Comparison of ENCODE assay signal across 9 mouse cellular contexts in the genomic region with DNA sequence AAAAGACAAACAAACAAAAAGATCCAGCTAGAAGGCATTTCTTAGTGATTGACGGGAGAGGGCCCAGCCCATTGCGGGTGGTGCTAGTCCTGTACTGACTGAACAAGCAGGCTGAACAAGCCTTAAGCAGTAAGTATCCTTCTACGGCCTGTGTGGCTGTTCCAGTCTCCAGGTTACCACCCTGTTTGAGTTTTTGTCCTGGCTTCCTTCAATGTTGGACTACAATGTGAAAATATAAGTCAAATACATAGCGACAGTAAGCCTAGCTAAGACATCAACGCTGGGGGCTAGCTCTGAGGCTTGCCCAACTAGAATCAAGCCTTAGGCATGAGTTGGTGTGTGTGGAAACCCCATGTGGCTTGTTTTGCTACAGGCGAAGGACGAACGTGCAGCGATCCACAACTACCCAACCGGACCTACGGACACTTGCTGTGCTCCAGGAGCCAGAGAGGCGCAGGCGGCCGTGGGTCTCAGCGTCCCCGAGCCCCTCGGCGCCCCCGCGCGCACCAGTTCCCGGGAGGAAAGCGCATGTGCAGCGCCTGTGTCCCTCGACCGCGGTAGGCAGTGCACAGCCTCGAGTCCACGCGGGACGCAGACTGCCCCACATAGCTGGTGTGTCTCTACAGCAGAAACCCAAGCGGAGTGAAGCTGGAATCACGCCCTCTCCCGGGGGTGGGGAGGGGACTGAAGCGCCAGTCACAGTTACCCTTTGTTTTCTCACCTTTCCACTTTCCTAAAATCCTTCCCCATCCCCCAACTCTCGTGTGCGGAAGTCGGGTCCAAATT. TPM values are rescaled to one million over a fixed set of nuclear protein-coding genes. Genes with fewer than 3 reads are reported as not detected.
DNase-seq lines count a peak whose midpoint lies in the region; ATAC-seq and TF ChIP-seq lines count a peak whose summit lies in the region.
"Had no signal": no experiment of that assay in that cellular context is flagged by ENCODE, and none has a peak within 500 bp of the region (broad histone marks: within the 10 kb centered on the region; RNA-seq: fewer than 3 reads in every experiment).

No protein-coding gene starts in this region.

- DNase-seq in left cerebral cortex, adult 18-20 months (ENCODE audit: low spot score in 2 of 2) = peak; percentile 21 to 44
- no peak for DNase-seq in left cerebral cortex, adult 11 months (ENCODE audit: low spot score)
- peak; percentile 55 to 66 for DNase-seq in kidney, adult 8-10 months
- peak; percentile 67 for DNase-seq in liver, adult 2 months (ENCODE audit: extremely low read depth, low read depth, low spot score)
- peak; percentile 76 for DNase-seq in stomach, postnatal 0 days (ENCODE audit: low spot score)

- no peak for TF ChIP-seq POLR2A in liver, adult 2 months (IDR thresholded peaks at IDR 0.05; ENCODE audit: extremely low read depth, insufficient read depth, low read length)

- H3K4me1 ChIP-seq in embryonic facial prominence, embryonic 12.5 days = 0 out of 2 replicates have a peak, but pooled peaks cover 3% of the 10 kb centered on the region
- H3K4me1 ChIP-seq in heart, embryonic 11.5 days (ENCODE audit: control insufficient read depth, insufficient read depth, low read length) = no peaks in the 10 kb centered on the region
- no peaks in the 10 kb centered on the region; the same call in 1 of the 2 replicates for H3K4me1 ChIP-seq in liver, adult 2 months (ENCODE audit: control insufficient read depth, insufficient read depth, low read length)
- H3K4me1 ChIP-seq in midbrain, embryonic 15.5 days = peaks cover 12% of the 10 kb centered on the region
- no peaks in the 10 kb centered on the region for H3K4me1 ChIP-seq in stomach, postnatal 0 days (replicated peaks; ENCODE audit: control insufficient read depth, insufficient read depth)

- peak; percentile 10; the same call in 1 of the 2 replicates for TF ChIP-seq CTCF in liver, adult 2 months (IDR thresholded peaks at IDR 0.05; ENCODE audit: low read depth, low read length)
- TF ChIP-seq CTCF in stomach, postnatal 0 days (IDR thresholded peaks at IDR 0.05; ENCODE audit: low read depth) = peak; percentile 44

- H3K9me3 ChIP-seq in embryonic facial prominence, embryonic 12.5 days = no peaks in the 10 kb centered on the region
- H3K9me3 ChIP-seq in heart, embryonic 11.5 days (replicated peaks; ENCODE audit: control insufficient read depth, low read length) = no peaks in the 10 kb centered on the region
- H3K9me3 ChIP-seq in midbrain, embryonic 15.5 days = no peaks in the 10 kb centered on the region
- H3K9me3 ChIP-seq in stomach, postnatal 0 days (ENCODE audit: control insufficient read depth, low read length) = no peaks in the 10 kb centered on the region

- peak; percentile 77 for ATAC-seq in embryonic facial prominence, embryonic 12.5 days (ENCODE audit: insufficient number of reproducible peaks, insufficient read depth, low FRiP score, low TSS enrichment)
- ATAC-seq in heart, embryonic 11.5 days (replicated peaks; ENCODE audit: insufficient number of reproducible peaks, low FRiP score, low TSS enrichment) = peak; percentile 69
- ATAC-seq in midbrain, embryonic 15.5 days (replicated peaks) = peak; percentile 93
- ATAC-seq in stomach, postnatal 0 days (ENCODE audit: low FRiP score, low TSS enrichment) = peak; percentile 93

- H3K27ac ChIP-seq in embryonic facial prominence, embryonic 12.5 days = peak overlapping the region; percentile 89
- peak overlapping the region; percentile 54 for H3K27ac ChIP-seq in heart, embryonic 11.5 days (ENCODE audit: low read depth, low read length)
- H3K27ac ChIP-seq in liver, adult 2 months (replicated peaks; ENCODE audit: insufficient read depth, low read depth, low read length) = peak overlapping the region; percentile 50
- peak overlapping the region; percentile 87 for H3K27ac ChIP-seq in midbrain, embryonic 15.5 days
- H3K27ac ChIP-seq in stomach, postnatal 0 days (replicated peaks) = peak overlapping the region; percentile 96

- H3K4me2 ChIP-seq in embryonic facial prominence, embryonic 12.5 days (replicated peaks) = peak overlapping the region; percentile 90
- H3K4me2 ChIP-seq in heart, embryonic 11.5 days = peak overlapping the region; percentile 87
- H3K4me2 ChIP-seq in midbrain, embryonic 15.5 days = peak overlapping the region; percentile 97
- H3K4me2 ChIP-seq in stomach, postnatal 0 days (replicated peaks; ENCODE audit: low read depth) = peak overlapping the region; percentile 99

- H3K4me3 ChIP-seq in embryonic facial prominence, embryonic 12.5 days = peak overlapping the region; percentile 51
- peak overlapping the region; percentile 50 for H3K4me3 ChIP-seq in heart, embryonic 11.5 days (ENCODE audit: low read depth, low read length)
- H3K4me3 ChIP-seq in liver, adult 2 months (ENCODE audit: insufficient read depth, low read depth, low read length) = peak overlapping the region; percentile 70
- H3K4me3 ChIP-seq in midbrain, embryonic 15.5 days = peak overlapping the region; percentile 56
- H3K4me3 ChIP-seq in stomach, postnatal 0 days (ENCODE audit: low read depth, low read length) = peak overlapping the region; percentile 53

- no peaks in the 10 kb centered on the region for H3K79me2 ChIP-seq in liver, adult 2 months (ENCODE audit: control insufficient read depth, insufficient read depth, low read length)

- TF ChIP-seq EP300 in stomach, postnatal 0 days (optimal IDR thresholded peaks at IDR 0.05) = peak; percentile 64

- H3K36me3 ChIP-seq in embryonic facial prominence, embryonic 12.5 days = no peaks in the 10 kb centered on the region
- H3K36me3 ChIP-seq in heart, embryonic 11.5 days (ENCODE audit: control insufficient read depth, insufficient read depth, low read length) = no peaks in the 10 kb centered on the region
- H3K36me3 ChIP-seq in liver, adult 2 months (ENCODE audit: control insufficient read depth, insufficient read depth, low read length) = no peaks in the 10 kb centered on the region
- H3K36me3 ChIP-seq in midbrain, embryonic 15.5 days (replicated peaks) = no peaks in the 10 kb centered on the region
- no peaks in the 10 kb centered on the region for H3K36me3 ChIP-seq in stomach, postnatal 0 days (ENCODE audit: control insufficient read depth, insufficient read depth, low read length)

- no peaks in the 10 kb centered on the region for H3K27me3 ChIP-seq in embryonic facial prominence, embryonic 12.5 days
- H3K27me3 ChIP-seq in heart, embryonic 11.5 days (ENCODE audit: control insufficient read depth, insufficient read depth, low read length) = no peaks in the 10 kb centered on the region
- no peaks in the 10 kb centered on the region for H3K27me3 ChIP-seq in liver, adult 2 months (ENCODE audit: control insufficient read depth, insufficient read depth, low read length)
- H3K27me3 ChIP-seq in midbrain, embryonic 15.5 days (replicated peaks) = no peaks in the 10 kb centered on the region
- H3K27me3 ChIP-seq in stomach, postnatal 0 days (ENCODE audit: control insufficient read depth, insufficient read depth, low read length) = no peaks in the 10 kb centered on the region
- H3K27me3 ChIP-seq: CH12.LX had no signal

- WGBS in embryonic facial prominence, embryonic 12.5 days = 1% methylated on average over 38 of the region's 38 CpGs
- under 1% methylated on average over 38 of the region's 38 CpGs for WGBS in heart, embryonic 11.5 days (ENCODE audit: insufficient replicate concordance)
- WGBS in liver, adult 2 months = under 1% methylated on average over 38 of the region's 38 CpGs
- WGBS in midbrain, embryonic 15.5 days = under 1% methylated on average over 38 of the region's 38 CpGs
- WGBS in stomach, postnatal 0 days = under 1% methylated on average over 38 of the region's 38 CpGs

- peak overlapping the region; percentile 59 for H3K9ac ChIP-seq in embryonic facial prominence, embryonic 12.5 days
- H3K9ac ChIP-seq in heart, embryonic 11.5 days (ENCODE audit: low read depth, low read length) = peak overlapping the region; percentile 77
- peak overlapping the region; percentile 81 for H3K9ac ChIP-seq in liver, adult 2 months (ENCODE audit: low read depth, low read length)
- H3K9ac ChIP-seq in midbrain, embryonic 15.5 days = peak overlapping the region; percentile 66
- peak overlapping the region; percentile 71 for H3K9ac ChIP-seq in stomach, postnatal 0 days (ENCODE audit: low read length)

RNA-seq across cellular contexts. Expression of a gene that starts 8.5 kb away (rescaled TPM):
- 1 to 10 TPM; 1.7 to 1.8 TPM for total RNA-seq in left cerebral cortex, adult 18-20 months (2021)
- polyA plus RNA-seq in embryonic facial prominence, embryonic 12.5 days (2016; fragmentation: Nextera tagmentation; extraction: Ambion mirVana) = 72.3 and 75.9 TPM in 2 replicates
- polyA plus RNA-seq in heart, embryonic 11.5 days (2014; fragmentation: Nextera tagmentation; extraction: Ambion mirVana) = 46.5 and 49.7 TPM in 2 replicates
- 0.55 and 1.2 TPM in 2 replicates for total RNA-seq in liver, adult 2 months (2014; rRNA removed)
- polyA plus RNA-seq in liver, adult 2 months (2012; rRNA removed) = 0.35 and 0.50 TPM in 2 replicates
- 51.3 and 53.3 TPM in 2 replicates for polyA plus RNA-seq in midbrain, embryonic 15.5 days (2015; fragmentation: Nextera tagmentation; extraction: Ambion mirVana)
- polyA plus RNA-seq in stomach, postnatal 0 days (2015; fragmentation: Nextera tagmentation; extraction: Ambion mirVana) = 29.4 and 29.8 TPM in 2 replicates

RNA-seq across cellular contexts. Expression of a gene that starts 15.2 kb away (rescaled TPM):
- 100 to 1,000 TPM; 238 to 239 TPM for total RNA-seq in left cerebral cortex, adult 18-20 months (2021)
- polyA plus RNA-seq in embryonic facial prominence, embryonic 12.5 days (2016; fragmentation: Nextera tagmentation; extraction: Ambion mirVana) = 778 and 818 TPM in 2 replicates
- 456 and 484 TPM in 2 replicates for polyA plus RNA-seq in heart, embryonic 11.5 days (2014; fragmentation: Nextera tagmentation; extraction: Ambion mirVana)
- 77.5 and 84.4 TPM in 2 replicates for total RNA-seq in liver, adult 2 months (2014; rRNA removed)
- polyA plus RNA-seq in liver, adult 2 months (2012; rRNA removed) = 50.8 and 55.8 TPM in 2 replicates
- polyA plus RNA-seq in midbrain, embryonic 15.5 days (2015; fragmentation: Nextera tagmentation; extraction: Ambion mirVana) = 480 and 482 TPM in 2 replicates
- 162 and 167 TPM in 2 replicates for polyA plus RNA-seq in stomach, postnatal 0 days (2015; fragmentation: Nextera tagmentation; extraction: Ambion mirVana)

Comparison
In these comparisons a context has a peak if more than half of its experiments do, and no peak if none do; other contexts are left out.
1. RNA of a gene that starts 8.5 kb away (polyA plus RNA-seq): 72.3 to 75.9 TPM in embryonic facial prominence, embryonic 12.5 days, 51.3 to 53.3 TPM in midbrain, embryonic 15.5 days, 46.5 to 49.7 TPM in heart, embryonic 11.5 days and 29.4 to 29.8 TPM in stomach, postnatal 0 days; 0.35 to 0.50 TPM in liver, adult 2 months; every median in the first group is over 10 times any median in the second.
2. Peak in every context shown above with its lines, with median percentiles within 50 percentile points of each other: ATAC-seq, H3K27ac ChIP-seq, H3K4me2 ChIP-seq, H3K4me3 ChIP-seq and H3K9ac ChIP-seq.